Mouse (Mus musculus) heart, adult 11 months (tissue): ENCODE measurements at regions not wholly inside any gene's neighbourhood (a gene's known extent, or its start where the extent isn't known, plus 50 kb on each side); places are given as distances from the start of the nearest gene placed in this dataset.

ENCODE experiments used
- DNase-seq: peaks from one replicate; pipeline ENCODE4 v3.0.0; 2022

- peak; percentile 90 for DNase-seq
Observed at GRCm38 (mm10) chr9:77845664-77846290, 71.4 kb upstream of the Elovl5 start.

- no peak for DNase-seq
Observed at GRCm38 (mm10) chr9:77848580-77848979, 68.6 kb upstream of the Elovl5 start.

- no peak for DNase-seq
Observed at GRCm38 (mm10) chr9:77849343-77849742, 67.8 kb upstream of the Elovl5 start.

- DNase-seq, result no peak
Observed at GRCm38 (mm10) chr9:77851336-77851735, 65.8 kb upstream of the Elovl5 start.

- DNase-seq, result no peak
Observed at GRCm38 (mm10) chr9:77857091-77858058, 59.8 kb upstream of the Elovl5 start.

GRCm38 (mm10) chr9:77858127-77858794, 58.9 kb upstream of the Elovl5 start:
- no peak for DNase-seq
